Mouse (Mus musculus) liver, adult 10 weeks (tissue): ENCODE data around the gene Gstm4. TPM values are rescaled to one million over a fixed set of nuclear protein-coding genes. Genes with fewer than 3 reads are reported as not detected.

Experiments
- polyA plus RNA-seq: library from polyadenylated mRNA; stranded (reverse); fragments of 350-450 nt; fragmentation: Illumina TruSeq; extraction: RNeasy Lipid Tissue Mini Kit (QIAGEN cat#74804); gene quantifications from one replicate; pipeline ENCODE4 v1.2.3, GENCODE M21; 2014; ENCODE audit warnings: low read depth, low replicate concordance

Gene Gstm4
- polyA plus RNA-seq = 25.8 TPM

GRCm38 (mm10) chr3:108044394-108045140, at the start of gene Gstm4:
TSS of gene Gstm4 (minus strand) at chr3:108044894.

GRCm38 (mm10) chr3:108092536-108093115, 47.9 kb upstream of the Gstm4 start, which contains the start of gene Gnat2:
TSS of gene Gnat2 (plus strand) at chr3:108092789.

GRCm38 (mm10) chr3:108086470-108086979, 41.8 kb upstream of the Gstm4 start, which contains the start of gene Ampd2:
TSS of gene Ampd2 (minus strand) at chr3:108086651.

DNA sequence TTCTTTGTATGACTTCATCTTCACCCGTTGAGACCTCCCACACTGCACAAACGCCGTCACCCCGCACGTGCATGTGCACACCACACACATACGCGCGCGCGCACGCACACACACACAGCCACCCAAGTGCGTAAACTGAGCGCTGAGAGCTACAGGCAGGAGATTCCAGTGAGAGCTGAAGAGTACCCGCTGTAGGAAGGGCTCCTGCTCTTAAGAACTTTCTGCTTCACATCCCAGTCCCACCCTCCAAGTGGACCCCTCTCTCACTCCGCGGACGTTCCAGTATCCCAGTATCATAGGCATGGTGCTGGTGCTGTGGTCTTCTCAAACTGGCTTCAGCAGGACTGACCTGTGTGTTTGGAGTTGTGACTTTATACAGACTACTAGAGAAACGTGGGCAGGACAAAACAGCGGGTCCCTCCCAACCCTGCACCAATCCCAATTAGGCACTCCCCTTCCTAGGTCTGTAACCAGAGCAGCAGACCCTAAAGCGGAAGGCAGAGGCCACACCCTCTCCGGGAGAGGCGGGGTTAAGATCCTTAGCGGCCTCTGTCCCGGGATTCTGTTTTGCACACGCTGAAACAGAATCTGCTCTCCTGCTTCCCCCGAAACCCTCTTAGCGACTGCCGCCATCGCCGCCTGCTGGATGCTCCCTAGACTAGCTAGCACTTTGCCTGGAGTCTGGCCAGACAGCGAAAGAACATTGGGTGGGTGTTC, 27.1 kb downstream of the Gstm4 start, which contains the start of gene Gstm1:
Gstm1 (minus strand) TSS at position 501 of the 717 bp plus-strand sequence.

Other genes with a start within 250 kb of the Gstm4 start
- gene Eps8l3, start 167.7 kb downstream of the Gstm4 start, polyA plus RNA-seq = not detected
- gene Gstm5, start 149.1 kb downstream of the Gstm4 start, polyA plus RNA-seq = 20.2 TPM
- gene Gstm7, start 113.1 kb downstream of the Gstm4 start, polyA plus RNA-seq = 26.7 TPM
- 96.2 TPM for gene Gstm6, start 101.1 kb downstream of the Gstm4 start, polyA plus RNA-seq
- gene Gstm3, start 75.6 kb downstream of the Gstm4 start, polyA plus RNA-seq = 31.2 TPM
- 81.4 TPM for gene Gstm2, start 58.4 kb downstream of the Gstm4 start, polyA plus RNA-seq
- 506 TPM for gene Gstm1, start 26.9 kb downstream of the Gstm4 start, polyA plus RNA-seq
- gene Ampd2, start 41.8 kb upstream of the Gstm4 start, polyA plus RNA-seq = 6.4 TPM
- 0.95 TPM for gene Gnat2, start 47.9 kb upstream of the Gstm4 start, polyA plus RNA-seq
- 137 TPM for gene Gnai3, start 101.3 kb upstream of the Gstm4 start, polyA plus RNA-seq
- gene Gpr61, start 110.0 kb upstream of the Gstm4 start, polyA plus RNA-seq = not detected
- 2.5 TPM for gene Amigo1, start 141.4 kb upstream of the Gstm4 start, polyA plus RNA-seq
- 2.0 TPM for gene Cyb561d1, start 156.3 kb upstream of the Gstm4 start, polyA plus RNA-seq
- gene Atxn7l2, start 166.0 kb upstream of the Gstm4 start, polyA plus RNA-seq = not detected
- not detected for gene Sypl2, start 181.8 kb upstream of the Gstm4 start, polyA plus RNA-seq
- 96.0 TPM for gene Psma5, start 212.0 kb upstream of the Gstm4 start, polyA plus RNA-seq
- gene Sort1, start 239.2 kb upstream of the Gstm4 start, polyA plus RNA-seq = 5.6 TPM